Mouse (Mus musculus): ENCODE results near the gene Igfbp2.

The Igfbp2 gene

DNA sequence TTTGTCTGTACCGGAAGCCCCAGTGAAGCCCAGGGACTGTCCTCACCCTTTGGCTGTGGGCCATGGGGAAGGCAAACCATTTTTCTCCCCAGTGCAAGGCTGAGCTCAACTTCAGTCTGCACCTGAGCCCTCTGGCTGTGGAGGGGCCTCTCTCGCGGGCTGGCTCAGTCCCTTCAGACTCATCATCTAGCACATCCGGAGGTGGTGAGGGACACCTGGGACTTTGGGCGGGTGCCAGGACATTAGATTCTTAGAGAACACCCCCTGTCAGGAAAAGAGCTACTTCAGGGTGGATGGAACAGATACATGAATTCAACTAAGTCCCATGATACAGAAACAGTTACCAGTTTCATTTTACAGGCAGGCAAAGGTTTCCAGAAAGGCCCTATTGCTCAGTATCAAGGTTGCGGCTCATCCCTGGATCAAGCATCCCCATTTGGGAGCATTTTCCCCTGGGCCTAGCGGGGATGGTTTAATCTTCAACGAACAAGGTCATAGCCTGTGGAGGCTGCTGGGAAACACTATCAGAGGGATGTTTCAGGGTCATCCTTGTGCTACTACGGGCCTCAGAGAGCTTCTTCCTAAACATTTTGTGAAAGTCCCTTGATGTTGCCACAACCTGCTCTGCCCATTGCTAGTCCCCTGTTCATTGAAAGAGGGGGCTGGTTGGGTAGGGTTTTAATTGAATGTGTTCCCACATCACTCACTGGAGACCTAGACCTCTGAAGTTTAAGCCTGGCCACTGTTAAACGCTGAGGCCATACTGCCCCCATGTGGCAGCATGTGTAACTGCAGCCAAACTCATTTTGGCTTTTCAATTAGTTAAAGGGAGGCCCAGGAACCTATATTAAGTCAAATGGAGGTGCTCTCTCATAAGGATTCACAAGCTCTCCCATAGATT lies 30.3 kb downstream of the Igfbp2 start:
- DNase-seq (ENCODE audit: low read depth, low spot score) = peak; percentile 75

DNA sequence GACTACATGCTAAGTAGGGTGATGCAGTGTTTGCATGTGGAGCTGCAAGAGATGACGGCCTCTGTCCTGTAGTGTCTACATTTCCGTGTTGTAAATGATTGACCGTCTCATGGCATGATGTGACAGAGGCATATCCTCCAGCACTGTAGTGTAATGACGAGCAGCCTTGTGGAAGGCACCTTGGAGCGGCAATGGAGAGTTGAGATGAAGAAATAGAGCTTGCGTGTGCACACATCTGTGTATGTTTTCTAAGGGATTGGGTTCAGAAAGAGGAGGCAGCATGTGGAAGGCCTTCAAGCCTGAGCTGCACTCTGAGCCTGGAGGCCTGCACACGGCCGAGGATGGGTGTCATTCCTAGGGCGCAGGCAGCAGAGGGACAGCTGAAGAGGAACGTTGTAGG lies 31.4 kb downstream of the Igfbp2 start:
- DNase-seq (ENCODE audit: low read depth, low spot score) = no peak

DNA sequence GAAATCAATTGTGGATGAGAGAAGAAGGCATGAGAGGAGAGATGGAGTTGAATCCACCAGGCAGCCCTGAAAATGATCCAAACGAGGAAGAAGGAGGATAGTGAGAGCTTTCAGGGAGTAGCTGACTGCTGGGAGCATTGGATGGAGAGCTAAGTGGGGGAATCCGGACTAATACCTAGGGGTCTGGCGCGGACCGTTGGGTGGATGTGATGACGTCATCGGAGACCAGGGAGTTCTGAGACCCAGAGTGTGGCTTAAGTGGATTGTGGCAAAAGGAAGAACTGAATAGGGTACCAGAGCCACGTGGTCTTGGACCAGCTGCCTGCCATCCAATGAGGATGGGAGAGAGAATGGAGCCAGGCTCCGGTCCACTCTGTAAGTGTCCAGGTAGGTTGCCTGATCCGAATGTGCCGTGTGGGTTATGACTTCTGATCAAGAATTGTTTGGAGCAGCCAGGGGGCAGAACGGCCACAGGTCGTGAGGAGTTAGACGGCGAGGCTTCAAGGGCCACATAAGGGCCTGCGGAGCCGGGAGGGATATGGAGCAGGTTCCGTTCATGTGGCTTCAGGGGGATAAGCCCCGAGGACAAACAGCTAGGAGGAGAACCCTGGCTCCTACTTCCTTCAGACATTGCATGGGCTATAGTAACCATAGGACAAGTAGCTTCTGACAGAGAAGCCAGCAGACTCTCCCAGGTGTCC lies 32.1 kb downstream of the Igfbp2 start:
- DNase-seq (ENCODE audit: low read depth, low spot score) = no peak

DNA sequence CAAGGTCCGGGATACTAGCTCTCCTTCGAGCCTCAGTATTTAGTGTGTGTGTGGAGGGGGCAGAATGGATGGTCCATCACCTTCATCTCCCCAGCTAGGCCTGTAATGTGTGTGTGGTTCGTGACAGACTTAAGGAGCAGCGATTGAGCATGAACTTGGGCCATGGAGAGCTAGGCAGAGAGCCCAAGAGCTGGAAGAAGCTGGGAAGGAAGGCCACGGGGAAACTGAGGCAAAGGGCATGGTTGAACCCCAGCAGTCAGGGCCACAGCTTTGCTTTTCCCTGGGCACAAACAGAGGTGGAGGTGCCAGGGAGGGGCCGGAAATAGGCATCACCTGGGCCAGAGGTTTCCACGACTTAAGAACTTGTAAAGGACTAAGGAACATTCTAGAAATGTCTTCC lies 32.8 kb downstream of the Igfbp2 start:
- DNase-seq (ENCODE audit: low read depth, low spot score) = no peak

DNA sequence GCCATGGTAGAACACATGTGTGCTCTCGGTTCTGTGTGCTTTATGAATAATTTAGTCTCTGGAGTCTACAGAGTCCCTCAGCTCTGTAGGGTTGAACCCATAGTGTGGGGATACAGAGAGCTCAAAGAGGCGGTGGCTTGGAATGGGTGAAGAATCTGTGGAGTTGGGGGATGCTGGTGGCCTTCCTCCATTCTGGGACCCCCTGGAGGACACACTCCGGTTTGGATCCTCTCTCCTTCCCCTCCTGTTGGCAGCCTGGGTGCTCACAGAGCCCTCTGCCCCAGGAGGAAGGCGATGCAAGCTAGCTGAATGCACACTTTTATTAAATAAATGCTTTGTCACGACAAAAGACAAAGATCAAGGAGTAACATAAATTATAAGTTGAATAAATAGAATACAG lies 33.3 kb downstream of the Igfbp2 start:
- no peak for DNase-seq (ENCODE audit: low read depth, low spot score)

DNA sequence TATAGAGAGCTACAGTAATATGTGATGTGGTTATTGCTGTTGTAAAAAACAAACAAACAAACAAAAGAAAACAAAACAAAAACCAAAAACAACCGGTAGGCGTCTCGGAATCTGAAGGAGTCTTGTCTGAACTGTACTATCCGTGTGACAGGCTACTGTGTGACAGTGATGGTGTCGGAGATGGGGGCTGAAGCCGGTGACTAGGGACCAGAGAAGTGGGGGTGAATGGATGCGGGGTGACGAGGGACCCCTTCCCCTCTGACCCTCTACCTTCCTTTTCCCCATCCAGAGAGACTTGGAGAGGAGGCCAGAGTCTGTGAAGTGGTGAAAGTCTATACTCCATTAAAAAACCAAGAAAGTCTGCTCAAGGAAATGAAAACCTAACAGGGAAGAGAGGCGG lies 34.0 kb downstream of the Igfbp2 start:
- DNase-seq (ENCODE audit: low read depth, low spot score) = no peak

DNA sequence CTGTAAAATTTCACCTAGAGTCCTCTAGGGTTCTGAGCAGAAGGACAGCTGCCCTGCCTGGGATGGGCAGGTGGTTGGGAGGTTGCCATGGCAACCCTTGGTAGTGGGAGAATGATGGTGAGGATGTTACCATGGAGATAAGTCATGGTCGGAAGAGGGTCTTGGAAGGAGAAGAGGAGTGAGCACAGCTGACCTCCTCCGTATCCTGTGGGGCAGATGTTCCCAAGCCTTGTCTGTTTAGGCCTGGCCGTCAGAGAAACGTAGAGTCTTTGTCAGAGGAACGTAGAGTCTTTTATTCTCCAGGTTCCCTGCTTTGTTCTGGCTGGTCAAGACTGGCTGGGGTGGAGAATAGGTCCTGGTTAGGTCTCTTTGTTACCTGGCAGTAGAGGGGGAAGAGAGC lies 34.6 kb downstream of the Igfbp2 start:
- DNase-seq (ENCODE audit: low read depth, low spot score) = no peak

DNA sequence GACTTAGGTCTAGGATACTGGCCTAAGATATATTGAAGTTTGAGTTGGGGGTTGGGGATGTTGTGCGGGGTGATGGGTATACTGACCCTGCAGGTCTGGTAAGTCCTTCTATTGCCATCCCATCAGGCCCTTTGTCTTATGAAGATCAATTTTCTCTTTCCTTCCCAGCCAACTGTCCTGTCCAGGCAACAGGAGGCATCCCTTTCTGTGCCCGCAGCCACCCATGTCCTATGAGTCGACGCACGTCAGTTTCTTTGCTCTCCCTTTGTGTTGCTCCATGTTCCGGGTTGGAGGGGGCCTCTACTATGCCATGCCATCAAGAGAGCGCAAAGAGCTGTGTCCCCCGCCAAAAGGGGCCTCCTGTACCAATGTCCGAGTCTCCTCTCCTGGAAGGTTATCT lies 35.7 kb downstream of the Igfbp2 start:
- DNase-seq (ENCODE audit: low read depth, low spot score) = no peak

DNA sequence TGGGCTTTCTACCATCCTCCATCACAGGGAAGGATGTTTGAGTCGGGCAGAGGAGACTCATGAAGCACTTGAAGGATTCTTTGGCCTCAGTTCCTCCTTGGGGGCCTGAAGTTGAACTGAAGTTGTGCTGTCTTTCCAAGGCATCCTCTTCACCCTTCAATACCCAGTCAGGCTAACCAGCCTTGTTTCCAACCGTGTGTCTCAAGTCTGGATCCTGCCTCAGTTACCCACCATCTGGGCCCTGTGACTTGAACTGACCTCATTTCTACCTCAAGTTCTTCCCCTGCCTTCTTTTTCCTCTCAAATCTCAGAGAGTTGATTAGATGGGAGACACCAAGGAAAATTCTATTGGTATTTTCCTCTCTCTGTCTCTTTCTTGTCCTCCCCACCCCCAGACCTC lies 36.2 kb downstream of the Igfbp2 start:
- no peak for DNase-seq (ENCODE audit: low read depth, low spot score)

DNA sequence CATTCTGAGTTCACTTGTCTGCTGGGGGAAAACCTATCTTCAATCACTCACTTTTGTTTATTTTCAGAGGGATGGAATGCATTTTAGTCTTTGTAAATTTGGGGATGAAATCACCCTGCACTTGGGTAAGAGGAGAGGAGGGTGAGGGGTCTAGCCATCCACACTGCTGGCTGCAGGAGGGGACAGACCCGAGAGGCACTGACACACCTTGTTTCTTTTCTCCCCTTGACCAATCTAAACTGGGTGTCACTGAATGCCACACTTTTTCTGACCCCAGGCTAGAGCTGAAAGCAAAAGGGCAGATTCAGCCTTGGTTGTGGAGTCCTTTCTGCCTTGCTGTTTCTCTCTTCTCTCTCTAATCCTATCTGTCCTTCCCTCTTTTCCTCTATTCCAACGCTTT lies 37.4 kb downstream of the Igfbp2 start:
- DNase-seq (ENCODE audit: low read depth, low spot score) = no peak

DNA sequence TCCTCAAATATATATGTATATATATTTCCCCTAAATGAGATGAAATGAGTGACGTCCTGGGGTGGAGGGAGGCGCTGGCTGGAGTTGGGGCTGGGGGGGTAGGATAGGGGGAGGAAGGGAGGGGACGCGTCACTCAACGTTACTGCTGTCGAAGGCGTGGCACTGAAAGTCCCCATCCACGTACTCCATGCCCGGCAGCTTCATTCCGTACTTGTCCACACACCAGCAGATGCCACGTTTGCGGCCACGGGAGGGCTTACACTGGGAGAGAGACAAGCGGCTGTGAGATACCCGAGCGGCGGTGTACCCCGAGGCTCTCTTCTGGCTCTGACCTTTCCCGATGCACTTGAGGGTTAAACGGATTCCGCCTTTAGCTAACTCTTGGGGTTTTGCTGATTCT lies 37.9 kb downstream of the Igfbp2 start:
- no peak for DNase-seq (ENCODE audit: low read depth, low spot score)

DNA sequence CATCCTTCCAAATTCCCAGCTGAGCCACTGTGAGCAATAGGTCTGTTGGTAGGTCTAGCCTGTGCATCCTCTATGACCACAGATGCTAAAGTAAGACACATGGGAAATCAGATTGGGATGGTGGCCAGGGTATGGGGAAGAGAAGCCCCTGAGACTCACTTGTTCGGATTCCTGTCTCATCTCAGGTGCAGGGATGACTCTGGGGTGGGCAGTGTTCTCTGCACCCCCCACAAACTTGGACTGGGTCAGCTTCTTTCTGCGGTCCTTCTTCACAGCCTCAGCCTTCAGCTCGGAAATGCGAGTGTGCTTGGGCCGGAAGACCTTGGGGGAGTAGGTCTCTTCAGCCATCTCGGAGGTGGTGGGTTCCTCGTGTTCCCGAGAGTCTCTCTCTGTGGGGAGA lies 39.4 kb downstream of the Igfbp2 start:
- no peak for DNase-seq (ENCODE audit: low read depth, low spot score)

DNA sequence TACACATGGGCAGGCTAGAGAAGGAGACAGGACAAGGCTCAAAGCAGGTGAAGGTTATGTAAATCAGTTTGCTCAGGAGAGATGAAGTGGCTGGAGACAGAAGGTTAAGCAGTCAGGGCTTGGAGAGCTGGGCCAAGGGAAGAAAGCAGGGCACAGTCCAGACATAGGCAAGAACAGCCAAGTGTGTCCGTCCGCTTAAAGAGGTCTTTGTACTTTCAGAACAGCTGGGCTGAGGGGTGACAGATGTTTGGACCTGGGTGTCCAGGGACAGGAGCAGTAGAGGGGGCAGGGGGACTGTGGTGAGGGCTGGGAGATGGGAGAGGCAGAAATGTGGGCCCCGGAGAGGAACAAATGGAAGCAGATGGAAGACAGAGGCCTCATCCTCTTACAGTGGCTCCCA lies 40.0 kb downstream of the Igfbp2 start:
- DNase-seq (ENCODE audit: low read depth, low spot score) = no peak

DNA sequence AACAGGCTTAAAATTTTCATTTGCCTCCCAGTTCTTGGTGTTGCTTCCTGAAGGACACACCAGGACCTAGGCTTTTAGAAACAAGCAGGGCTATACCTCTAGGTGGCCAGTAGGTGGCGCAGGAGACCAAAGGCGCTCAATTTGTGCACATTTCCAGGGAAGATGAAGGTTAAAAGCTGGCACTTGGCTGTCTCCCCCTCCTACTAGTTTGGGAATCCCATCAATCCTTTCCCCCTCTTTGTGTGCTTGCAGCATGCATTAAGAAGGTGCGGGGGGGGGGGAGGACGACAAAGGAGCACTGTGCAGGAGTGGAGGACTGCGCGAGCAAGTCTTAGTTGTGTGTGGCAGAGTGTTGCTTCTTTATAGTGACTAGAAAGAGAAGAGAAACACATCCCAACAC lies 41.6 kb downstream of the Igfbp2 start:
- DNase-seq (ENCODE audit: low read depth, low spot score) = peak; percentile 80

DNA sequence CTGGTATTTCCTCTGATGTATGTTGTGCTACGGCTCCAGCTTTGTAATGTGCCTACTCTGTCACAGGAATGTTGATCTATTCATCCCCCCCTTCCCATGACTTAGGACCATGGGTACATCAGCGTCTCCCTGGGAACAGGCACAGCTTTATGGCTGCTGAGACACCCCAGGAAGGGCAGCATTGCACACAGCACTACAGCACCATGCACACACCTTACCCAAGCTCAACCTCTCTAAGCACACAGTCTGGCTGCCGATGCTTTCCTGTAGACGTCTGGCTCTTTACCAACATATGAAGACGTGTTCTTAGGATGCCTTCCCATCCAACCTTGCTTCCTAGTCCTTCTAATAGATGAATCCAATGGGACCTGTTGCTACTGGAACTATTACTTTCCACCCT lies 42.1 kb downstream of the Igfbp2 start:
- no peak for DNase-seq (ENCODE audit: low read depth, low spot score)

DNA sequence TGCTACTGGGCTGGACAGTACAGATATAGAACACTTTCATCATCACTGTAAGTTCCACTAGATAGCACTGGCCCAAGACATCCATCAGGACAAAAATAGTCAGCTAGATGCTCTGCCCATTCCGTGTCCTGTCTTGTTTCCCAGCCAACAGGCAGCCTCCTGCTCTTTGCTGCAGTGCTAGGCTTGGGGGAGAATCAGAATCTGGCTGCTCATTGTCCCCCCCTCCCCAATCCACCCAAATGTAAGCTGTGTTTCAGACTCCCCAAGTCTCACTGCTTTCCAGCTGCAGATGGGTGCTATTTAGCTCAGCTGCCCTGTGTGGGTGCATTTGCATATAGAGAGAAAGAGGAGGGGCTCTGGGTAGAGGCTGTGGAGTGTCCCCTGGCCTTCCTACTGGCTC lies 43.0 kb downstream of the Igfbp2 start:
- no peak for DNase-seq (ENCODE audit: low read depth, low spot score)

DNA sequence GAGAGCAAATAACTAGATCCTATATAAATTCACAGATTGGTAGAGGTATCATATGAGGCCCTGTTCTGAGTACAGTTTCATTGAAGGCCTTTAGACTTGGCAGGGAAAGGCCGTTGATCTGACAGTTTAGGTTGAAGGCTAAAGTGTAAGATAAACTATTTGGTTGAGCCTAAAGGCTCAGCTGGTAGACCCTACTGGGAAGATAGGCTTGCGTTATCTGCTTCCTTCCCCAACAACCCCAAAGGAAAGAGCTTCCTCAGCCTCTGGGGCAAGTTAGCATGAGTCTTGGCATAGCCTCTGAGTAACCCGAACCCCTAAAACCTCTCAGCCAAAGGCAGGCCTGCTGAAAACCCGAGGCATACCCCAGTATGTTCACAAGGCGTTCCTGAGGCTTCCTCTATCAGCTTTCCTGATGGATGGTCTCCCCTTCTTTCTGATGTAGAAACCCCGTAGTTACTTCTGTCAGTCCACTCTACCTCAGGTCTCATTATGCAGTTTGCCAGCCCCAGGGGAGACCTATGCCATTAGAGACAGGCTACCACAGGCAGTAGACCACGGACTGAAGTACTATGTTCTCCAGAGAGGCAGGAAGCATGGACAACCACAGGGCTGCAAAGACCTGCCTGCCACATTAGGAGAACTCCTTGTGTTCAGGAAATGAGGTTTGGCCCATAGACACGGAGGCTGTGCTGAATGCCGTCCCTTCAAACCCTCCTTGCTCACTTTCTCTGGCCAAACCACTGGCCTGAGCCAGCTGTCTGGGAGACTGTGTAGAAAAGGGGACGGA lies 44.3 kb downstream of the Igfbp2 start:
- DNase-seq (ENCODE audit: low read depth, low spot score) = no peak

DNA sequence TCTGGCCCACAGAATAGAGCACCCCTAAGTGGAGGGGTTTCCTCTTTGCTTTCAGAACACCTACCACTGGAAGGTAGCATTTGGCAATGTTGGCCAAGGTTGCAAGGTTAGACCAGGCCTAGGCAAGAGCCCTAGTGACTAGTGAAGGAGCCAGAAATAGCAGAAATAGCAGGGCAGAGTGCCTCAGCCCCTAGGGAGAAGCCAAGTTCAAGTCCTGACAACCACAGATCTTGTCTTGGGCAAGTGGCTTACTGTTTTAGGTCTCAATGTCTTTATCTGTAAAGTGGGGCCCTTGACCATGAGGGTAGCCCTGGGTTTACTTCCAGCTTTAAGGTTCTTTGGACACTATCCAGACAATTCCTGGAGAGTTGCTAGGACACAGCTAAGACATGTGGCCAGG lies 45.0 kb downstream of the Igfbp2 start:
- no peak for DNase-seq (ENCODE audit: low read depth, low spot score)

DNA sequence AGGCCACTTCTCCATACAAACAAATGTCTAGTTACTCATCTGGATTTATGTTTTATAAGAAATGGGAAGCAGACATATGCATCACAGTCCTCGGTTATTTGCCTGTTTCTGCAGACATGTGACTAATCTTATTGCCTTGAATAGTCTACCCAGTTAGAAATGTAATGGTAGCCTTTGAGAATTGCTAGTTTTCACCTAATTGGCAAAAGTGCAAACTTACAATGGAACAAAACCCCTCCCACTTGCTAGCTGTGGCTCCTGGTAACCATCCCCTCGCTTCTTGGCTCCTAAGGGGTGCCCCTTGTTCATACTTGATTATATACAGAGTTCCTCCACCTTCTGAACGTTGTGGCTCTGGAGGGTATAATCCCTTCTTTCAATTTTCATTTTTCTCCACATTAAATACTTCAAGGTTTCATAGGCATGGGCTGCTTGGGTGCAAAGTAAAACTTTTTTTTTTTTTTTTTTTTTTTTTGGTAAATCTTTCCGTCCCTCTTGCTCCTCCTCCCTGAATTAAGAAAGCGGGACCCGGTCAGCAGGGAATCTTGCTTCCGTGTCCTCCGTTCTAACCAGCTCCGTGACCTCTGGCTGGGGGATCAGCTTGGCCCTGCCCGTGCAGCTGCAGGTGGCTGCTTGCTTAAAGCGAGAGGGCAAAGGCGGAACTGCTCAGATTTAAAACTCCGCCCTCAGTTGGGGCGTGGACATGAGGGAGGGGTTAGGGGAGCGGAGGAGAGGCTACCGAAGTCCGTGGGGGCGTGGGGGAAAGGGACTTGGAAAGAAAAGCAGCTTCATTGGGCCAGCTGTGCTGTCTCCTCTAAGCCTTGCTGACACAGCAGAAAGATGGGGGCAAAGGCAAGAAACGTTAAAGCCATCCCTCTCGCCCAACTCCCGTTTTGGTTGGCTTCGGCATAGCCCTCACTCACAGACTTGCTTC lies 45.6 kb downstream of the Igfbp2 start:
- DNase-seq (ENCODE audit: low read depth, low spot score) = peak; percentile 73

DNA sequence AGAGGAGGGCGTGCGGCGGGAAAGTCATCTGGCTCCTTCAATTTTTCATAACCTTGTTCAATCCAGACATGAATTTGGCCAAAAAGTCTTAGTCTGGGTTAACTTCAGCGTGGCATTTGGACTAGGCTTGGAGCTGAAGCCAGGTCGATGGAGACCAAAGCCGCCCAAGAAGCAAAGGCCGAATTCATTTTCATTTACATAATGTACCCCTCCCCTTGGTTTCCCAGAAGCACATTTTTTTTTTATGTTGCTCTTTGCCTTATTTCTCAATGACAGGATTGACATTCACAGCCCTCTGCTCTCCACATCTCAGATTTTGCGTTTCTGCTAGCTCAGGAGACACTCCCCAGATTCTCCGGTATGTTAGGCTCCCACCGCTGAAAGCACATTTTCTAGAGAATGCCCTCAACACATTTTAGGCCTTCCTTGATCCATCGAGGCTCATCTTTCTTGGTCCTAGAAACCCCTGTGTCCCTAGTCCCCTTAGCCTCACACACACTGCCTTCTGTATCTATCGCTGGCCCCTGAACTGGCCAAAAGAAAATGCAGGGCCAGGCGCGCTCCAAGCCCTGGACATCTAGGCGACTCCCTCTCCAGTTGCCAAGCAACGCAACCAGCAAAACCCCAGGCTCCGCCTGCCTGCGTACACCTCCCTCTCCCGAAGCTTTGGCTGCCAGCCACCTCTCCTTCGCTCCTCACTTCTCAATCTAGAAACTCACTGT lies 46.5 kb downstream of the Igfbp2 start:
- DNase-seq (ENCODE audit: low read depth, low spot score) = peak; percentile 68

DNA sequence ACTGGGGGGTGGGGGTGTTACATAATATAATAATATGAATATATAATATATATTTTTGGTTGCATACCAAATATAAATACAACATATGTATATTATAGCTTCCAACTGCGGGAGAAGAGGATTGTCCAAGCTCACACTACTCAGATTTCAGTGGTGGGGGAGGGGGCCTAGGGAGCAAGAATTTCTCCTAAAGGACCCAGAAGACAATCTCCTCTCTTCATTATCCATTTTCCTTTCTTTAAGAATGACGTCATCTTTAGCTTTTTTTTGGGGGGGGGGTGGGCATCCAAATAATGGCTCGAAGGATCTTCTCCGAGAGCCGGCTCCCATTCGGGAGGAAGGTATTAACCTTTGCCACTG lies 47.0 kb downstream of the Igfbp2 start:
- DNase-seq (ENCODE audit: low read depth, low spot score) = no peak

All from forelimb bud, embryonic 11.5 days (tissue).